Mouse (Mus musculus) lung, embryonic 14.5 days (tissue): ENCODE results near the gene Bicral. TPM values are rescaled to one million over a fixed set of nuclear protein-coding genes. Genes with fewer than 3 reads are reported as not detected.
"Not testable (repeated sequence)": the region's sequence is repeated elsewhere in the genome, so short reads cannot be mapped to it uniquely, and the experiment has no call there.

Experiments
- ATAC-seq: fragments of 200-750 bp; cut with Nextera tagmentation; 2 replicates; pipeline ENCODE4 v1.8.0; 2017; ENCODE audit warnings: mild to moderate bottlenecking, moderate TSS enrichment, moderate library complexity; ENCODE audit not compliant: insufficient read depth
- DNase-seq: peaks from one replicate; pipeline ENCODE4 v3.0.0-alpha.2; 2015
- H3K27ac ChIP-seq: fragments of 300-500 bp; sonication (generic); 2 replicates; pipeline ENCODE4 v1.5.1; 2014; ENCODE audit warnings: low read depth, mild to moderate bottlenecking, moderate library complexity
- H3K27me3 ChIP-seq: fragments of 300-500 bp; sonication (generic); 2 replicates; pipeline ENCODE4 v1.6.1; 2014; ENCODE audit warnings: low read length, control low read depth; ENCODE audit not compliant: insufficient read depth
- H3K36me3 ChIP-seq: fragments of 300-500 bp; sonication (generic); 2 replicates; pipeline ENCODE4 v1.6.1; 2014; ENCODE audit warnings: control low read depth; ENCODE audit not compliant: insufficient read depth
- H3K4me1 ChIP-seq: fragments of 300-500 bp; sonication (generic); 2 replicates; pipeline ENCODE4 v1.6.1; 2014; ENCODE audit warnings: antibody characterized with exemption, control low read depth; ENCODE audit not compliant: insufficient read depth
- H3K4me2 ChIP-seq: fragments of 300-500 bp; sonication (generic); 2 replicates; pipeline ENCODE4 v1.6.1; 2014; ENCODE audit warnings: mild to moderate bottlenecking
- H3K4me3 ChIP-seq: fragments of 300-500 bp; sonication (generic); 2 replicates; pipeline ENCODE4 v1.5.1; 2014; ENCODE audit warnings: low read depth, low read length
- H3K9ac ChIP-seq: fragments of 300-500 bp; sonication (generic); 2 replicates; pipeline ENCODE4 v1.6.1; 2014
- H3K9me3 ChIP-seq: fragments of 300-500 bp; sonication (generic); 2 replicates; pipeline ENCODE4 v1.6.1; 2016; ENCODE audit warnings: low read depth, low read length, control low read depth
- CTCF ChIP-seq: IDR thresholded peaks from 2 replicates; pipeline ENCODE4 v1.5.1; 2016; ENCODE audit warnings: antibody characterized with exemption, low read depth
- WGBS: fragments of 180-500 bp; shearing (Covaris S2); extraction: QIAGEN DNeasy Blood & Tissue Kit; methylation state at CpG from one replicate; pipeline ENCODE4 v1.1.7; 2014; 5-methylcytosine and 5-hydroxymethylcytosine counted together
- polyA plus RNA-seq: library from polyadenylated mRNA; unstranded; fragments of >200 nt; fragmentation: Nextera tagmentation; extraction: Ambion mirVana; gene quantifications from 2 replicates; pipeline ENCODE4 v1.2.1, GENCODE M21; 2014

Gene Bicral
- polyA plus RNA-seq, 1 experiment from 2014 or later = 6.5 TPM

- no peak overlapping the region for H3K4me2 ChIP-seq
- no peak overlapping the region for H3K4me3 ChIP-seq
- no peaks in the 10 kb centered on the region for H3K9me3 ChIP-seq
- no peaks in the 10 kb centered on the region for H3K27me3 ChIP-seq
- DNase-seq (no peak), ATAC-seq (no peak)
- WGBS = 81% methylated on average over 7 of the region's 7 CpGs
- H3K4me1 ChIP-seq = peaks cover 17% of the 10 kb centered on the region
- 0 out of 2 replicates have a peak, but pooled peaks cover 7% of the 10 kb centered on the region for H3K36me3 ChIP-seq
- H3K27ac ChIP-seq = peak overlapping the region; percentile 3; the same call in 1 of the 2 replicates
- H3K9ac ChIP-seq = no peak overlapping the region; the same call in 1 of the 2 replicates
- no peak for TF ChIP-seq CTCF
These were observed 4.2 kb downstream of the Bicral start for GRCm38 (mm10) chr17:46854096-46854495.

GRCm38 (mm10) chr17:46853281-46853680 lies 5.0 kb downstream of the Bicral start:
- TF ChIP-seq CTCF = no peak
- H3K27me3 ChIP-seq = no peaks in the 10 kb centered on the region
- peak overlapping the region; percentile 18; the same call in 1 of the 2 replicates for H3K9ac ChIP-seq
- DNase-seq (peak; percentile 78), ATAC-seq (peak; percentile 28; the same call in 1 of the 2 replicates)
- 22% methylated on average over 6 of the region's 6 CpGs for WGBS
- no peak overlapping the region for H3K4me3 ChIP-seq
- no peaks in the 10 kb centered on the region for H3K9me3 ChIP-seq
- peak overlapping the region; percentile 83 for H3K27ac ChIP-seq
- peak overlapping the region; percentile 4 for H3K4me2 ChIP-seq
- H3K4me1 ChIP-seq = peaks cover 17% of the 10 kb centered on the region
- 0 out of 2 replicates have a peak, but pooled peaks cover 7% of the 10 kb centered on the region for H3K36me3 ChIP-seq

- peak overlapping the region; percentile 4 for H3K4me2 ChIP-seq
- no peaks in the 10 kb centered on the region for H3K9me3 ChIP-seq
- no peak for ATAC-seq
- H3K27ac ChIP-seq = peak overlapping the region; percentile 83
- peak; percentile 55 for DNase-seq
- TF ChIP-seq CTCF = no peak
- peak overlapping the region; percentile 18; the same call in 1 of the 2 replicates for H3K9ac ChIP-seq
- H3K36me3 ChIP-seq = 0 out of 2 replicates have a peak, but pooled peaks cover 7% of the 10 kb centered on the region
- WGBS = 9% methylated on average over 6 of the region's 6 CpGs
- no peak overlapping the region for H3K4me3 ChIP-seq
- peaks cover 17% of the 10 kb centered on the region for H3K4me1 ChIP-seq
- no peaks in the 10 kb centered on the region for H3K27me3 ChIP-seq
These were observed 5.6 kb downstream of the Bicral start for GRCm38 (mm10) chr17:46852725-46853124.

GRCm38 (mm10) chr17:46847206-46847605 lies 11.1 kb downstream of the Bicral start:
- no peaks in the 10 kb centered on the region for H3K9me3 ChIP-seq
- H3K27ac ChIP-seq = no peak overlapping the region
- DNase-seq = no peak
- ATAC-seq = no peak
- H3K4me1 ChIP-seq = no peaks in the 10 kb centered on the region
- no peak overlapping the region for H3K4me2 ChIP-seq
- no peak overlapping the region for H3K4me3 ChIP-seq
- H3K27me3 ChIP-seq = no peaks in the 10 kb centered on the region
- no peaks in the 10 kb centered on the region for H3K36me3 ChIP-seq
- 86% methylated on average over 7 of the region's 7 CpGs for WGBS
- TF ChIP-seq CTCF = no peak
- H3K9ac ChIP-seq = no peak overlapping the region

- H3K27ac ChIP-seq, H3K9ac ChIP-seq, H3K4me1 ChIP-seq, H3K9me3 ChIP-seq, H3K4me3 ChIP-seq, DNase-seq, H3K36me3 ChIP-seq, ATAC-seq, H3K27me3 ChIP-seq, H3K4me2 ChIP-seq: not testable (repeated sequence)
- WGBS = 94% methylated on average over 18 of the region's 18 CpGs
These were observed 11.7 kb downstream of the Bicral start for GRCm38 (mm10) chr17:46846573-46846972.

- no peaks in the 10 kb centered on the region for H3K4me1 ChIP-seq
- no peak overlapping the region for H3K9ac ChIP-seq
- H3K36me3 ChIP-seq = no peaks in the 10 kb centered on the region
- WGBS = 59% methylated on average over 12 of the region's 12 CpGs
- no peak overlapping the region for H3K4me2 ChIP-seq
- H3K27me3 ChIP-seq = no peaks in the 10 kb centered on the region
- ATAC-seq = no peak
- no peaks in the 10 kb centered on the region for H3K9me3 ChIP-seq
- H3K4me3 ChIP-seq = no peak overlapping the region
- TF ChIP-seq CTCF = no peak
- no peak overlapping the region for H3K27ac ChIP-seq
- DNase-seq = no peak
These were observed 13.0 kb downstream of the Bicral start for GRCm38 (mm10) chr17:46845262-46845661.

- TF ChIP-seq CTCF = no peak
- H3K9me3 ChIP-seq = no peaks in the 10 kb centered on the region
- ATAC-seq = no peak
- no peaks in the 10 kb centered on the region for H3K4me1 ChIP-seq
- no peaks in the 10 kb centered on the region for H3K27me3 ChIP-seq
- H3K9ac ChIP-seq = no peak overlapping the region
- WGBS = 53% methylated on average over 10 of the region's 10 CpGs
- H3K27ac ChIP-seq = no peak overlapping the region
- H3K4me3 ChIP-seq = no peak overlapping the region
- no peak overlapping the region for H3K4me2 ChIP-seq
- H3K36me3 ChIP-seq = no peaks in the 10 kb centered on the region
- no peak for DNase-seq
These were observed 13.5 kb downstream of the Bicral start for GRCm38 (mm10) chr17:46844811-46845210.
